Mouse (Mus musculus) spleen, adult 2 months (tissue): ENCODE measurements around the gene Zbtb24. TPM values are rescaled to one million over a fixed set of nuclear protein-coding genes. Genes with fewer than 3 reads are reported as not detected.

Source experiments
- DNase-seq, 2 experiments: peaks; one replicate each; pipeline versions ENCODE4 v3.0.0 to v3.0.0-alpha.2; 2012 to 2021; ENCODE audit warnings: low spot score in 2 of 2, low read depth in 1 of 2
- H3K27ac ChIP-seq: fragments of 200-500 bp; 2 replicates; pipeline ENCODE4 v1.5.1; 2012; ENCODE audit warnings: low read length, inconsistent platforms; ENCODE audit not compliant: insufficient read depth
- H3K27me3 ChIP-seq: fragments of 200-500 bp; 2 replicates; pipeline ENCODE4 v1.6.1; 2012; ENCODE audit warnings: mild to moderate bottlenecking, moderate library complexity, low read length, inconsistent platforms; ENCODE audit not compliant: control insufficient read depth, insufficient read depth
- H3K36me3 ChIP-seq: fragments of 200-500 bp; 2 replicates; pipeline ENCODE4 v1.6.1; 2012; ENCODE audit warnings: mild to moderate bottlenecking, low read length, inconsistent platforms; ENCODE audit not compliant: control insufficient read depth, insufficient read depth
- H3K4me1 ChIP-seq: fragments of 200-500 bp; 2 replicates; pipeline ENCODE4 v1.6.1; 2011; ENCODE audit warnings: inconsistent platforms; ENCODE audit not compliant: control insufficient read depth, insufficient read depth, insufficient read length
- H3K4me3 ChIP-seq: fragments of 200-500 bp; 2 replicates; pipeline ENCODE4 v1.5.1; 2011; ENCODE audit warnings: mild to moderate bottlenecking, inconsistent platforms; ENCODE audit not compliant: insufficient read depth, insufficient read length; ENCODE audit errors: extremely low read depth
- CTCF ChIP-seq: fragments of 200-500 bp; IDR thresholded peaks from 2 replicates; pipeline ENCODE4 v1.5.1; 2011; ENCODE audit warnings: mild to moderate bottlenecking, inconsistent platforms; ENCODE audit not compliant: insufficient read depth, insufficient read length, insufficient replicate concordance; ENCODE audit errors: extremely low read depth
- POLR2A ChIP-seq: fragments of 200-500 bp; IDR thresholded peaks from 2 replicates; pipeline ENCODE4 v1.6.1; 2011; ENCODE audit warnings: low read depth, low read length, inconsistent platforms
- WGBS: fragments of 180-500 bp; shearing (Covaris S2); methylation state at CpG from one replicate; pipeline ENCODE4 v1.1.7; 2018; 5-methylcytosine and 5-hydroxymethylcytosine counted together
- polyA plus RNA-seq: library from polyadenylated mRNA; depleted of rRNA; stranded (reverse); fragments of >200 nt; gene quantifications from 2 replicates; pipeline ENCODE4 v1.2.3, GENCODE M21; 2012

Gene Zbtb24
- polyA plus RNA-seq, 1 experiment = 13.2 TPM

DNA sequence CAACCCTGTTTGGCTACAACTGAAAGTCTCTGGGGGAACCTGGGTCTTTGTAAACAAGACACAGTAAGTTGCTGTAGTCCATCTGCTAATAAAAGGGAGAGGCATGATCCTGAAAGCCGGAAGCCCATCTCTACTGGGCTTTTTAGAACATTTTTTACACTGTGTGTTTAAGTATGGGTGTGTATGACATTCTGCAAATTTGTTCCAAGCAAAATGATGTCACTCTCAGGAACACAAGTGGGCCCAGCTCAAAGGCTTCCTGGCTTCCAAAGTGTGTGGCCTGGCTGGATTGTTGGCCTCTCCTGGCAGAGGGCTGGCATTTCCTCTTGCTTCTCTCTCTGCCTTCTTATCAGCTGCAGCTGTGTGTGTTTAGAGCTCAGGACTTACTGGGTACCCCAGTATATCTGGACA, 24.8 kb downstream of the Zbtb24 start:
- Histone ChIP-seq H3K36me3 (peaks cover 19% of the 10 kb centered on the region), H3K27me3 (no peaks in the 10 kb centered on the region), H3K4me3 (no peak overlapping the region), H3K27ac (peak overlapping the region; percentile 73), H3K4me1 (peaks cover 24% of the 10 kb centered on the region; the same call in 1 of the 2 replicates)
- no peak for TF ChIP-seq CTCF
- TF ChIP-seq POLR2A = no peak
- WGBS = 76% methylated on average over 1 of the region's 1 CpGs
- DNase-seq = no peak

DNA sequence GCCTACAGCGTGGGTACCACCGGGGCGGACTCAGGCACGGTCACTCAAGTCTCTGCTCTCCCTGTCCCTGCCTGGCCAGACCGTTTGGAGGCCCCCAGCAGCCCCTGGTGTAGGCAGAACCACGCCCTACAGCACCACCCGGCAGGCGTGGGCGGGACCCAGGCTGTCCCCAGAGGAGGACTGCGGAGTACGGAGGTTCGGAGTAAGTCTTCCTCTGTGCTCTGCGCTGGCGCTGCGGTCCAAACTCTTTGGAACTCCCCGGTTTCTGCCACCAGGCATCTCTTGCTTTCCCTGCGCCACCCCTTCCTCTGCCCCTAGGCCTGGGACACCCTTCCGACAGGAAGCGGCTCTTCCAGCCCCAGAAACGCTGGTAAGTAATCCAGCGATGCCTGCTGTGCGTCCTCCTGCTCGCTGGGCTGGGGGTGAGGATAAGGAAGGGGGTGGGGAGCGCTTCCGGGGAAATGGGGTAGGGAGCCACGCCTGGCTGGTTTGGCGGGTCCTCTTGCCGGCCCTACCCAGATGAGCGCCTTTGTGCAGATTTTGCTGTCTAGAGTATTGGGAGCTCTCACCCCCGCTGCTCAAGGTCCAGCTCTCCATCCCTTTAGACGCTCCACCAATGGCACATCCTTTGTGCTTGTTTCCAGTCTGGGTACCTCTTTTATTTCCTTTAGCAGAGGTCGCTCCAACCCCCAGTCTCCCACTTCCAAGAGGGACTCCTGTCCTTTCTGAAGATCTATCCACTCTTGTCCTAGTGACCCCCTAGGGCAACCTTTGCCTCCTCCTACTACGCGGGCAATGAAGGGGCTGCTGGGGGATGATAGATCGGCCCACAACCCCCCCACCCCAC, 26.2 kb downstream of the Zbtb24 start, which contains the start of gene Mical1:
Gene Mical1 (plus strand): TSS at position 144 of the 847 bp plus-strand sequence.
- peak within 1 kb of the TSS; percentile 65 for H3K4me3 ChIP-seq
- no peaks in the 10 kb centered on the region for H3K27me3 ChIP-seq
- H3K4me1 ChIP-seq = peaks cover 24% of the 10 kb centered on the region; the same call in 1 of the 2 replicates
- peaks cover 29% of the 10 kb centered on the region for H3K36me3 ChIP-seq
- 2% methylated on average over 35 of the region's 35 CpGs for WGBS
- TF ChIP-seq POLR2A (no peak), CTCF (no peak)
- DNase-seq = peak in 1 of 2 experiments; percentile 75
- peak within 1 kb of the TSS; percentile 87 for H3K27ac ChIP-seq

DNA sequence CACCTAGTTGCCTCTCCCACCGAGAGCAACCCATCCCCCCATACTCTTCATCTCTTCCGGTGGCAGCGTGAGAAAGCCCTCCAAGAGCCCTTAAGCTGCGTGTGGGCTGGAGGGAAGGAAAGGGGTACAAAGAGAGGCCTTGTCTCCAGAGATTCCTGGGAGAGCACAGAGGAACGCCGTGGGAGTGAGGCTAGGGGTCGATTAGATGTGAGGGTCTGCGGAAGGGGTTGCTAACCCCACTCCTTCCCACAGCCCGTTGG, 26.8 kb downstream of the Zbtb24 start:
- H3K4me1 ChIP-seq = peaks cover 24% of the 10 kb centered on the region; the same call in 1 of the 2 replicates

DNA sequence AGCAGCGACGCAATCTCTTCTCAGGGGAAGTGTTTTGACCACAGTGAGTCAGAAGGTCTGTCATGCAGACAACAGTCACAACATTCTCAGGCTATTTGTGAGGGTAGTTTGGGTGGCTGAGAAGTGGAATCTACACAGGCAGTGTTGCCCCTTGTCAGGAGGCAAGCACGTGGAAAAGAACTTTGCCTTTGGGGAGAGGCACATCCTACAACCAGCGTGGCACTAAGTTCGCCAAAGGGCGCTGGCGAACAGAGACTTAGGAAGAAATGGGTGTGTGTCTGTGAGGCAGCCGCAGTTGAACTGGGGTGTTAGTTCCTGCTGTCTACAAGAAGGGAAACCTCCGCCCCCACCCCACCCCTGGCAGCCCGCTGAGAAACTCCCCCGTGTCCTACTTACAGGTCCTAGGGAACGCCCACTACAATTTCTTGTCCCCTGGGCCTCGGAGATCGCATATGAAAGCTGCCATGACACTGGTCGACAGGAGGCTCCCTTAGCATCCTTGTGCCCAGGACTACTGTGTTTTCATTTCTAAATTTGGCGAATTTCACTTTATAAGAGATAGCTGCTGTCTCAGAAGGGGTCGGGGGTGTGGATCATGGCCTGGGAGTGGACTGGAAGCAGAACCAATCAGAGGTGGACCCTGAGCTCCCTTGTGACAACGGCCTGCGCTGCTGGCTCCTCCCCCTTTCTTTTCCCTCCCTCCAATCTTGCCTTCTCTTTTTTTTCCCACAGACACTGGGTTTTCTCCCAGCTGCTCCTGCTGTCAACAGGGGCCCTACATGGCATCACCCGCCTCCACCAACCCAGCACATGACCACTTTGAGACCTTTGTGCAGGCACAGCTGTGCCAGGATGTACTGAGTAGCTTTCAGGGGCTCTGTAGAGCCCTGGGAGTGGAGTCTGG, 27.3 kb downstream of the Zbtb24 start:
- Histone ChIP-seq H3K27me3 (no peaks in the 10 kb centered on the region), H3K27ac (peak overlapping the region; percentile 87), H3K36me3 (peaks cover 40% of the 10 kb centered on the region), H3K4me3 (peak overlapping the region; percentile 65), H3K4me1 (peaks cover 24% of the 10 kb centered on the region; the same call in 1 of the 2 replicates)
- peak in 1 of 2 experiments; percentile 53 for DNase-seq
- TF ChIP-seq CTCF (no peak), POLR2A (peak; percentile 35)
- WGBS = 5% methylated on average over 20 of the region's 20 CpGs

More for the DNA sequence above, 26.8 kb downstream of the Zbtb24 start:
- TF ChIP-seq POLR2A (no peak), CTCF (no peak)
- H3K4me3 ChIP-seq = peak overlapping the region; percentile 65
- peak overlapping the region; percentile 87 for H3K27ac ChIP-seq
- under 1% methylated on average over 9 of the region's 9 CpGs for WGBS
- peaks cover 35% of the 10 kb centered on the region for H3K36me3 ChIP-seq
- H3K27me3 ChIP-seq = no peaks in the 10 kb centered on the region
- no peak for DNase-seq

DNA sequence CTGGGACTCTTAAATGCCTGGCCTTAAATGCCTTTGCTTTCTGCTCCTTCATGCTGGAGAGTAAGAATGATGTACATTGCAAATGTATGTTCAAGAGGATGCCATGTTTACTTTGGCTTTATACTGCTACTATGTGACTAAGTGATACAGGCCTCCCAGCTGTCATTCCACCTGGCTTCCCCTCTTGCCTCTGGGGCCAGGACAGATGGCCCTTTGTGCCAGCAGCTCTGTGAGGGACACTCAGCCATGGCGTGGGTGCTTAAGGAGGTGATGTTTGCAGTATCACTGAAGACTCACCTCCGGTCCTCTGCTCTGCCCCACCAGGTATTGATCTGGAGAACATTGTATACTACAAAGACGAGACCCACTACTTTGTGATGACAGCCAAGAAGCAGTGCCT, 29.8 kb downstream of the Zbtb24 start:
- H3K36me3 ChIP-seq = peaks cover 61% of the 10 kb centered on the region
- no peak overlapping the region for H3K4me3 ChIP-seq
- no peak for TF ChIP-seq POLR2A
- no peak for TF ChIP-seq CTCF
- H3K27ac ChIP-seq = no peak overlapping the region
- WGBS = 87% methylated on average over 3 of the region's 3 CpGs
- H3K4me1 ChIP-seq = peaks cover 9% of the 10 kb centered on the region; the same call in 1 of the 2 replicates
- no peaks in the 10 kb centered on the region for H3K27me3 ChIP-seq
- no peak for DNase-seq

DNA sequence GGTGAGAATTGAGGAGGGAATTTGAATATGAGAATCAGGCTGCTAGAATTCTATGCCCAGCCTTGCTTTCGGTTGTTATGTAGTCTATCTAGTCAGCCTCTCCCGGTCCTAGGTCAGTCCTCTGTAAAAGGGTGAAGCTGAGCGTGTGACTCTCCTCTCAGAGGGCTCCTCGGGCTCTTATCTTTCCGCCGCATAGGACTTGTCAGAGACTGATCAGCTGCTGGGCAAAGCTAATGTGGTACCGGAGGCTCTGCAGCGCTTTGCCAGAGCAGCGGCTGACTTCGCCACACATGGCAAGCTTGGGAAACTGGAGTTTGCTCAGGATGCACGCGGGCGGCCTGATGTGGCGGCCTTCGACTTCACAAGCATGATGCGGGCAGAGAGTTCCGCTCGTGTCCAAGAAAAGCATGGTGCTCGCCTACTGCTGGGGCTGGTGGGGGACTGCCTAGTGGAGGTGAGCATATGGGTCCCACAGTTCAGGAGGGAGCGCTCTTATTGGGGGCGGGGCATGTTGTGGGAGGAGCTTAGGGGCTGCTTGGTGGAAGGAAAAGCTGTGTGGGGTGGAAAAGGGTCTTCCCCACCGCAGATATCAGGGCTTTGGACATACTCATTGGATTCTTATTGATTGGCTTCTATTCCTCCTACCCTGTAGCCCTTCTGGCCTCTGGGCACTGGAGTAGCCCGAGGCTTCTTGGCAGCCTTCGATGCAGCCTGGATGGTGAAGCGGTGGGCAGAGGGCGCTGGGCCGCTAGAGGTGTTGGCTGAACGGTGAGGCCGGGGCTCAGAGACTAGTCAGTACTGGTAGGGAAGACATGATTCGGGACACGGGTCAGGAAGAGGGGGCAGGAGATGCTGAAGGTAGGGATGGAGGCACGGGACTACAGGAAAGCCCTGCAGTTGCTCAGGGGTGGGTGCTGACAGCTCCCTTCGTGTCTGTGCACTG, 31.0 kb downstream of the Zbtb24 start:
- Histone ChIP-seq H3K36me3 (peaks cover 74% of the 10 kb centered on the region), H3K4me1 (peaks cover 6% of the 10 kb centered on the region; the same call in 1 of the 2 replicates), H3K27me3 (no peaks in the 10 kb centered on the region), H3K27ac (no peak overlapping the region), H3K4me3 (no peak overlapping the region)
- TF ChIP-seq POLR2A (no peak), CTCF (no peak)
- WGBS = 86% methylated on average over 33 of the region's 33 CpGs
- no peak for DNase-seq
